Comparison of ENCODE assay signal across 20 mouse cellular contexts in the genomic region with DNA sequence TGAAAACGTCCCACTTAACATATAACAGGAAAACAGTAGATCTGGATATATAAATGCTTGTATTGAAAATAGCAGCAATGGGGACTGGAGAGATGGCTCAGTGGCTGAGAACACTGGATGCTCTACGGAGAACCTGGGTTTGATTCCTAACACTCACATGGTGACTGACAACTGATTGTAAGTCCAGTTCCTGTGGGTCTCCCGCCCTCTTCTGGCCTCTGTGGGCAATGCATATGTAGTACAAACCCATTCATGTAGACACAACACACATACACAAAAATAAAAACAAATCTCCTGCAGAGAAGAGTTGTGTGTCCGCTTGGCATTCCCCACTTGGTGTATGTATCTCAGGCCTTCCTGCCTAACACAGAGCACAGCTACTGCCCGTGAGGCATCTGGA. TPM values are rescaled to one million over a fixed set of nuclear protein-coding genes. Genes with fewer than 3 reads are reported as not detected.
A peak's percentile ranks its signal among the peaks of the same experiment; 100 is the strongest.
DNase-seq lines count a peak whose midpoint lies in the region; TF ChIP-seq lines count a peak whose summit lies in the region.
"Had no signal": no experiment of that assay in that cellular context is flagged by ENCODE, and none has a peak within 500 bp of the region (broad histone marks: within the 10 kb centered on the region; RNA-seq: fewer than 3 reads in every experiment).

No protein-coding gene starts in this region.

- peaks cover 23% of the 10 kb centered on the region for H3K4me1 ChIP-seq in heart, embryonic 10.5 days
- H3K4me1 ChIP-seq in E14TG2a.4 (replicated peaks; ENCODE audit: low read depth, low read length) = 0 out of 2 replicates have a peak, but pooled peaks cover under 1% of the 10 kb centered on the region
- H3K4me1 ChIP-seq: embryonic facial prominence, embryonic 13.5 days; limb, embryonic 10.5 days had no signal

- no peaks in the 10 kb centered on the region for H3K9me3 ChIP-seq in heart, embryonic 10.5 days
- no peaks in the 10 kb centered on the region for H3K9me3 ChIP-seq in E14TG2a.4 (ENCODE audit: low read length)
- H3K9me3 ChIP-seq: embryonic facial prominence, embryonic 13.5 days; forebrain, embryonic 10.5 days; limb, embryonic 10.5 days; midbrain, embryonic 13.5 days had no signal

- intact Hi-C loops in left cerebral cortex, postnatal 36 days (cut with DNase I) = no loop called here
- intact Hi-C loops in left cerebral cortex, postnatal 14 days (cut with DNase I) = no loop called here

- H3K4me3 ChIP-seq in heart, embryonic 10.5 days = no peak overlapping the region
- H3K4me3 ChIP-seq in E14TG2a.4 (replicated peaks; ENCODE audit: low read length) = no peak overlapping the region
- H3K4me3 ChIP-seq: embryonic facial prominence, embryonic 13.5 days; forebrain, embryonic 10.5 days; limb, embryonic 10.5 days; midbrain, embryonic 13.5 days had no signal

- H3K27me3 ChIP-seq in heart, embryonic 10.5 days (ENCODE audit: insufficient read depth, poor library complexity, severe bottlenecking) = peaks cover 30% of the 10 kb centered on the region; the same call in 1 of the 2 replicates
- H3K27me3 ChIP-seq in E14TG2a.4 (ENCODE audit: insufficient read depth, low read length) = peaks cover 26% of the 10 kb centered on the region

- 73% methylated on average over 5 of the region's 5 CpGs for WGBS in heart, embryonic 10.5 days

- peak; percentile 38 for TF ChIP-seq CTCF in E14TG2a.4 (conservative IDR thresholded peaks at IDR 0.05; ENCODE audit: low read length)
- peak; percentile 24; the same call in 1 of the 2 replicates for TF ChIP-seq CTCF in brain, embryonic 14.5 days (IDR thresholded peaks at IDR 0.05; ENCODE audit: borderline replicate concordance, extremely low read depth, insufficient read depth, insufficient read length)

- no peaks in the 10 kb centered on the region for H3K36me3 ChIP-seq in heart, embryonic 10.5 days
- H3K36me3 ChIP-seq in E14TG2a.4 (ENCODE audit: insufficient read depth, low read length) = no peaks in the 10 kb centered on the region
- H3K36me3 ChIP-seq: embryonic facial prominence, embryonic 13.5 days; forebrain, embryonic 10.5 days; limb, embryonic 10.5 days; midbrain, embryonic 13.5 days had no signal

- H3K27ac ChIP-seq in heart, embryonic 10.5 days = no peak overlapping the region
- H3K27ac ChIP-seq: embryonic facial prominence, embryonic 13.5 days; forebrain, embryonic 10.5 days; limb, embryonic 10.5 days; macrophage; midbrain, embryonic 13.5 days had no signal

- TF ChIP-seq POLR2A in brain, embryonic 14.5 days (IDR thresholded peaks at IDR 0.05; ENCODE audit: borderline replicate concordance, extremely low read depth, insufficient read depth, insufficient read length, poor library complexity, severe bottlenecking) = no peak

- DNase-seq in heart, embryonic 10.5 days (ENCODE audit: low spot score) = peak; percentile 58
- no peak for DNase-seq in heart, adult 18-20 months
- DNase-seq in left cerebral cortex, postnatal 36 days (ENCODE audit: low spot score in 2 of 2) = peak; percentile 2 to 3
- no peak for DNase-seq in left cerebral cortex, postnatal 14 days (ENCODE audit: low spot score in 2 of 2)
- DNase-seq in brain, embryonic 14.5 days (ENCODE audit: low read depth) = no peak
- no peak for DNase-seq in layer of hippocampus, adult 9-11 months
- no peak for DNase-seq in spleen, postnatal 14 days (ENCODE audit: low spot score in 2 of 2)
- DNase-seq: cerebellum, adult 11-12 months; lung, adult 18-20 months; right cerebral cortex, postnatal 4 days; thymus, postnatal 14 days had no signal

RNA-seq across cellular contexts. Expression of a gene that starts 11.7 kb away (rescaled TPM):
- 1.5 and 2.8 TPM in 2 replicates for polyA plus RNA-seq in heart, embryonic 10.5 days (2016; fragmentation: Nextera tagmentation; extraction: Ambion mirVana)
- total RNA-seq in heart, adult 18-20 months (2021) = 1 to 10 TPM; 6.5 to 7.7 TPM
- 100 to 1,000 TPM; 333 to 352 TPM for total RNA-seq in left cerebral cortex, postnatal 36 days (2021)
- 100 to 1,000 TPM; 328 to 359 TPM for total RNA-seq in left cerebral cortex, postnatal 14 days (2021)
- polyA plus RNA-seq in brain, embryonic 14.5 days (2012; rRNA removed) = 42.3 and 58.2 TPM in 2 replicates
- polyA plus RNA-seq: limb, embryonic 10.5 days; macrophage; Patski had no signal

RNA-seq across cellular contexts. Expression of a gene that starts 21.4 kb away (rescaled TPM):
- polyA plus RNA-seq in heart, embryonic 10.5 days (2016; fragmentation: Nextera tagmentation; extraction: Ambion mirVana) = 11.4 and 12.3 TPM in 2 replicates
- total RNA-seq in heart, adult 18-20 months (2021) = 100 to 1,000 TPM in 1 of 2 experiments, 10 to 100 TPM in 1; 95.5 to 101 TPM
- 100 to 1,000 TPM; 197 to 202 TPM for total RNA-seq in left cerebral cortex, postnatal 36 days (2021)
- 100 to 1,000 TPM; 225 to 284 TPM for total RNA-seq in left cerebral cortex, postnatal 14 days (2021)
- 72.1 and 101 TPM in 2 replicates for polyA plus RNA-seq in brain, embryonic 14.5 days (2012; rRNA removed)

RNA-seq across cellular contexts. Expression of a gene that starts 41.2 kb away (rescaled TPM):
- 0.25 and 0.70 TPM in 2 replicates for polyA plus RNA-seq in heart, embryonic 10.5 days (2016; fragmentation: Nextera tagmentation; extraction: Ambion mirVana)
- total RNA-seq in heart, adult 18-20 months (2021) = not detected
- total RNA-seq in left cerebral cortex, postnatal 36 days (2021) = not detected
- not detected for total RNA-seq in left cerebral cortex, postnatal 14 days (2021)
- polyA plus RNA-seq in brain, embryonic 14.5 days (2012; rRNA removed) = not detected in 2 replicates
- total RNA-seq: layer of hippocampus, postnatal 10 days had no signal
- polyA plus RNA-seq: gonadal fat pad, adult 2 months; Patski had no signal

RNA-seq across cellular contexts. Expression of a gene that starts 54.2 kb away (rescaled TPM):
- polyA plus RNA-seq in heart, embryonic 10.5 days (2016; fragmentation: Nextera tagmentation; extraction: Ambion mirVana) = 0.16 and 0.24 TPM in 2 replicates
- 10 to 100 TPM; 12.2 to 12.9 TPM for total RNA-seq in heart, adult 18-20 months (2021)
- total RNA-seq in left cerebral cortex, postnatal 36 days (2021) = 1 to 10 TPM; 1.2 to 2.0 TPM
- total RNA-seq in left cerebral cortex, postnatal 14 days (2021) = 1 to 10 TPM; 1.9 to 2.4 TPM
- polyA plus RNA-seq in brain, embryonic 14.5 days (2012; rRNA removed) = not detected in 2 replicates
- polyA plus RNA-seq: macrophage, Patski had no signal

Comparison
In these comparisons a context has a peak if more than half of its experiments do, and no peak if none do; other contexts are left out.
1. DNase-seq: peak in heart, embryonic 10.5 days (single experiment) and left cerebral cortex, postnatal 36 days (2 of 2); none in heart, adult 18-20 months (0 of 2), left cerebral cortex, postnatal 14 days (0 of 2), brain, embryonic 14.5 days (single experiment), layer of hippocampus, adult 9-11 months (single experiment) and spleen, postnatal 14 days (0 of 2).
2. RNA of a gene that starts 11.7 kb away (total RNA-seq): 328 to 359 TPM in left cerebral cortex, postnatal 14 days and 333 to 352 TPM in left cerebral cortex, postnatal 36 days; 6.5 to 7.7 TPM in heart, adult 18-20 months; every median in the first group is over 10 times any median in the second.